Mouse (Mus musculus): ENCODE results near the gene Tpp1. TPM values are rescaled to one million over a fixed set of nuclear protein-coding genes. Genes with fewer than 3 reads are reported as not detected.

The Tpp1 gene
- polyA plus RNA-seq, 1 experiment from 2014 or later: 73.7 TPM

DNA sequence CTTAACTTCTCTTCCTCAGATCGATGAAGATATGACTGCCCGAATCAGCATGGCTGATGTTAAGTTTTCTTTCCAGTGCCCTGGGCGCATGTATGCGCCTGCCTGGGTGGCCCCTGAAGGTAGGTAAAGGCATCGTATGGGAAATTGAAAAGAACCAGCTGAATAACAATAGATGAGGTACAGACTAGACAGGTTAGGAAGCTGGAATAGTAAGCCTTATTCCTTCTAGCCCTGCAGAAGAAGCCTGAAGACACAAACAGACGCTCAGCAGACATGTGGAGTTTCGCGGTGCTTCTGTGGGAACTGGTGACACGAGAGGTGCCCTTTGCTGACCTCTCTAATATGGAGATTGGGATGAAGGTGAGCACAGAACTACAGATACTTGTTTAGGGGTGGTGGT, 10.1 kb downstream of the Tpp1 start:
- Histone ChIP-seq H3K4me1 (ENCODE audit: insufficient read depth) (no peaks in the 10 kb centered on the region), H3K36me3 (ENCODE audit: insufficient read depth) (peaks cover 35% of the 10 kb centered on the region), H3K4me3 (ENCODE audit: low read depth, low read length) (no peak overlapping the region), H3K27me3 (ENCODE audit: insufficient read depth, low read length) (no peaks in the 10 kb centered on the region), H3K4me2 (no peak overlapping the region), H3K9ac (no peak overlapping the region), H3K9me3 (ENCODE audit: low read depth, low read length) (no peaks in the 10 kb centered on the region), H3K27ac (ENCODE audit: low read depth) (no peak overlapping the region)
- no peak for TF ChIP-seq CTCF (IDR thresholded peaks at IDR 0.05; ENCODE audit: low read depth)
- no peak for ATAC-seq (ENCODE audit: insufficient read depth)
- DNase-seq: no peak
- WGBS: 88% methylated on average over 9 of the region's 9 CpGs

DNA sequence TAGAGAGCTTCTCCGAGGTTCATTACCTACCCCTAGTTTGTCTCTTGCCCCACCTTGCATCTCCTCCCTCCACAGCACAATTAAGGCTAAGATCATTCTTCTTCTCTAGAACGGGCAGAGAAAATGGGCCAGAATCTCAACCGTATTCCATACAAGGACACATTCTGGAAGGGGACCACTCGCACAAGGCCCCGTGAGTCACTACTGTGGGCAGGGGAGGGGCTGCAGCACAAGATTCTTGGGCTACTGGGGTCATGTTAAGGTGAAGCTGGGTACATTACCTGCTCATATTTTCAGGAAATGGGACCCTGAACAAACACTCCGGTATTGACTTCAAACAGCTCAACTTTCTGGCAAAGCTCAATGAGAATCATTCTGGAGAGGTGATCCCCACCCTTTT, 11.2 kb downstream of the Tpp1 start:
- Histone ChIP-seq H3K36me3 (ENCODE audit: insufficient read depth) (peaks cover 35% of the 10 kb centered on the region), H3K27ac (ENCODE audit: low read depth) (no peak overlapping the region), H3K9me3 (ENCODE audit: low read depth, low read length) (no peaks in the 10 kb centered on the region), H3K4me3 (ENCODE audit: low read depth, low read length) (no peak overlapping the region), H3K4me1 (ENCODE audit: insufficient read depth) (no peaks in the 10 kb centered on the region), H3K4me2 (no peak overlapping the region), H3K27me3 (ENCODE audit: insufficient read depth, low read length) (no peaks in the 10 kb centered on the region), H3K9ac (no peak overlapping the region)
- DNase-seq (no peak), ATAC-seq (ENCODE audit: insufficient read depth) (no peak)
- no peak for TF ChIP-seq CTCF (IDR thresholded peaks at IDR 0.05; ENCODE audit: low read depth)
- whole genome bisulfite sequencing: 80% methylated on average over 6 of the region's 6 CpGs

DNA sequence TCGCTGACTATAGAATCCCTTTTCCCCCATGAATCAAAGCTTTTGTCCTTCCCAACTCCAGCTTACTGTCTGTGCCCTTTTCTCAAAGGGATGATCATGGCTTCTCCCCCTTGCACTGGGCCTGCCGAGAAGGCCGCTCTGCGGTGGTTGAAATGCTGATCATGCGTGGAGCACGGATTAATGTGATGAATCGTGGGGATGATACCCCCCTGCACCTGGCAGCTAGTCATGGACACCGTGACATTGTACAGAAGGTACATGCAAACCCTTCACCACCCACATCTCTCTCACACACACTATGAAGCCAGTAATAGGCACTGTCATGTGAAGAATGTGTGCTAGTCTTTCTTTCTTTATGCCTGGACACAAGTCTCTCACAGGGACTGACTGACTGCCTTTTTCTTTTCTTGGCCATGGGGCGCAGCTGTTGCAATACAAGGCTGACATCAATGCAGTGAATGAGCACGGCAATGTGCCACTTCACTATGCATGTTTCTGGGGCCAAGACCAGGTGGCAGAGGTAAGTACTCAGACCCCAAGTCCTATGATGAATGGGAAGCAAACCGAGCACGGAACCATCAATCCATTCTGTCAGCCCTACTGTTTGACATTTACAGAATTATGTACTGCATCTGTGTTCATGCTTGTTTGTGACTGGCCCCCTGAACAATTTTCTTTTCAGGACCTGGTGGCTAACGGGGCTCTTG, 11.8 kb downstream of the Tpp1 start:
- no peak for ATAC-seq (ENCODE audit: insufficient read depth)

DNA sequence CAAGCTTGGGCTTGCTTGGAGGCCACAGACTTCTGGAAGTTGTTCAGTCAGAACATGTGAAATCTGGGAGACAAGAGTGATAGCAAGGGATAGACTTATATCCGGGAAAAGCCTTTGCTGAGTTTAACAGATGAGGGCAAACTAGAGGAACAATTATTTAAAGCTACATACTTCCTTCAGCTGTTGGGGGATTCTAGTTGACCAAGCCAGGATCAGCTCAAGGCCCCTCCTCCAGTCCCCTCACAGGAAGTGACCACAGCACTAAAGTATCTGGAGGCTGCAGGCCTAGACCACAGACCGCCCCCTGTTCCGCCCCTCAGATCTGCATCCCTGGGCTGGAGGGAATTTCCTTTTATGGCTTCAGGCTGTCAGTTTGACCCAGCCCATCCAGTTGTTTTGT, 13.1 kb downstream of the Tpp1 start:
- H3K4me1 ChIP-seq (ENCODE audit: insufficient read depth): no peaks in the 10 kb centered on the region
- ATAC-seq (ENCODE audit: insufficient read depth): peak; percentile 76

More for the DNA sequence above, 11.8 kb downstream of the Tpp1 start:
- Histone ChIP-seq H3K9me3 (ENCODE audit: low read depth, low read length) (no peaks in the 10 kb centered on the region), H3K4me2 (no peak overlapping the region), H3K27ac (ENCODE audit: low read depth) (no peak overlapping the region), H3K36me3 (ENCODE audit: insufficient read depth) (peaks cover 35% of the 10 kb centered on the region), H3K4me3 (ENCODE audit: low read depth, low read length) (no peak overlapping the region), H3K27me3 (ENCODE audit: insufficient read depth, low read length) (no peaks in the 10 kb centered on the region), H3K4me1 (ENCODE audit: insufficient read depth) (no peaks in the 10 kb centered on the region), H3K9ac (no peak overlapping the region)
- WGBS: 85% methylated on average over 13 of the region's 13 CpGs
- no peak for DNase-seq
- TF ChIP-seq CTCF (IDR thresholded peaks at IDR 0.05; ENCODE audit: low read depth): no peak

DNA sequence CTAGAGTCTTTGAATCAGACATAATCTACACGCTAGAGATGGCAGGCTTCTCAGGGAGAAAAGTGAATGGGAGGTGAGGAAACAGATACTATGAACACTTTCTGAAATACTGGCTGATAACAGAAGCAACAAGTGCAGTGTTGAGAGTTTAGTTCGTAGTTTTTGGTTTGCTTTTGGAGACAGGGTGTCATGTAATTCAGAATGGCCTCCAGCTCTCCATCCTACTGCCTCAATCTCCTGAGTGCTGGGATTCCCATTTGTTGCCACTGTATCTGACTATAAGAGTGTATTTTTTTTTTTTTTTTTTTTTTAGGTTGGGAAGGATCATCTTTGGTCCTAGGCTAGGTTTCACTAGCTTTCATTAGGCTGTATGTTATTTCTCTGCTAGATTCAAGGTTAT, 13.7 kb downstream of the Tpp1 start:
- Histone ChIP-seq H3K4me2 (peak overlapping the region; percentile 87), H3K36me3 (ENCODE audit: insufficient read depth) (peaks cover 53% of the 10 kb centered on the region), H3K9me3 (ENCODE audit: low read depth, low read length) (no peaks in the 10 kb centered on the region), H3K9ac (peak overlapping the region; percentile 90; the same call in 1 of the 2 replicates), H3K27me3 (ENCODE audit: insufficient read depth, low read length) (no peaks in the 10 kb centered on the region), H3K27ac (ENCODE audit: low read depth) (peak overlapping the region; percentile 95), H3K4me3 (ENCODE audit: low read depth, low read length) (peak overlapping the region; percentile 93), H3K4me1 (ENCODE audit: insufficient read depth) (no peaks in the 10 kb centered on the region)
- WGBS: 73% methylated on average over 2 of the region's 2 CpGs
- no peak for TF ChIP-seq CTCF (IDR thresholded peaks at IDR 0.05; ENCODE audit: low read depth)
- DNase-seq (no peak), ATAC-seq (ENCODE audit: insufficient read depth) (no peak)

More for the DNA sequence above, 13.1 kb downstream of the Tpp1 start:
- Histone ChIP-seq H3K27ac (ENCODE audit: low read depth) (peak overlapping the region; percentile 95), H3K4me2 (peak overlapping the region; percentile 87), H3K9me3 (ENCODE audit: low read depth, low read length) (no peaks in the 10 kb centered on the region), H3K4me3 (ENCODE audit: low read depth, low read length) (peak overlapping the region; percentile 93), H3K27me3 (ENCODE audit: insufficient read depth, low read length) (no peaks in the 10 kb centered on the region), H3K36me3 (ENCODE audit: insufficient read depth) (peaks cover 47% of the 10 kb centered on the region), H3K9ac (peak overlapping the region; percentile 90; the same call in 1 of the 2 replicates)
- 10% methylated on average over 3 of the region's 3 CpGs for WGBS
- DNase-seq: peak; percentile 92
- TF ChIP-seq CTCF (IDR thresholded peaks at IDR 0.05; ENCODE audit: low read depth): no peak

DNA sequence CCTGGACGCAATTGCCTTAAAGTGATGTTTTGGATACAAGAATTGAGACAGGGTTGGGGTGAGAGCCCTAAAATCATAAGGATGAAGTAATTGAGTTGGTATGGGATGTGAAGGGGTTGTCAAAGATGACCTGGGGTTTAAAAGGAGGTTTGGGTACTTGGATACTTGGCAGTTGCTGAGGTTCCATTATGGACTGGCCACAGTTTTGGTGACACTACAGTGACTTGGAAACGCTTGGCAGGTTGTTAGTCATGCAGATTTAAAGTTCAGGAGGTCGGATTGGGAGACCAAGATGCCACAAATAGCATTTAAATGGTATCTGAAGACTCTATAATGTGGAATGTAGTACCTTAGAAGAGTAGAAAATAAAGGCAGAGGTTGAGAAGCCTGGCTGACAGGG, 14.4 kb downstream of the Tpp1 start:
- Histone ChIP-seq H3K4me2 (peak overlapping the region; percentile 87), H3K27me3 (ENCODE audit: insufficient read depth, low read length) (no peaks in the 10 kb centered on the region), H3K36me3 (ENCODE audit: insufficient read depth) (peaks cover 53% of the 10 kb centered on the region), H3K4me1 (ENCODE audit: insufficient read depth) (no peaks in the 10 kb centered on the region), H3K4me3 (ENCODE audit: low read depth, low read length) (peak overlapping the region; percentile 93), H3K27ac (ENCODE audit: low read depth) (peak overlapping the region; percentile 89), H3K9ac (peak overlapping the region; percentile 90), H3K9me3 (ENCODE audit: low read depth, low read length) (no peaks in the 10 kb centered on the region)
- no peak for TF ChIP-seq CTCF (IDR thresholded peaks at IDR 0.05; ENCODE audit: low read depth)
- ATAC-seq (ENCODE audit: insufficient read depth) (no peak), DNase-seq (no peak)
- 31% methylated on average over 3 of the region's 3 CpGs for WGBS

DNA sequence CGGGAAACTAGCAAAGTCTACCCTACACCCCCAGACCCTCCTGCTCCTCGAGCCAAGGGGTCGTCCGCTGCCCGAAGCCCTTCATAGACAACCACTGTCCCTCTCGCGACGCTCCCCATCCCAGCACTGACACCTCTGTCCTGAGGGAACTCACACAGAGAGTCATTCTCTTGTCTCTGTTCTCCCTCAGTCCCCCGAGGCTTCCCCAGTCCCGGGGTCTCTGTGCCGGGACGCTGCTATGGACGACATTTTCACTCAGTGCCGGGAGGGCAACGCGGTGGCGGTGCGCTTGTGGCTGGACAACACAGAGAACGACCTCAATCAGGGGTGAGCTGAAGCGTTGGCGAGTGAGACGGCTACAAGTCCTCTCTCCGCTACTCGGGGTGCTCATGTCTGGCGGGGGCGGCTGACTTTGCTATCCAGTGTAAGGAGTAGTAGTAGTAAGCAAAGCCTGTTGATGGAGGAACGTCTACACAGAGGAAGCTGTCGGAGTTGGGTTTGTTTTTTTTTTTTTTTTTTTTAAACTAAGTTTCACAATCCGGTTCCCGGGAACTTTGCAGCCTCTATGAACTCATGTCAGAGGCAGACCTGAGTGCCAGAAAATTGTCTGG, 15.0 kb downstream of the Tpp1 start, which contains the start of gene Rrp8:
Rrp8 (minus strand) TSS at position 475 of the 611 bp plus-strand sequence.
- H3K36me3 ChIP-seq (ENCODE audit: insufficient read depth): peaks cover 53% of the 10 kb centered on the region
- peak within 1 kb of the TSS; percentile 87 for H3K4me2 ChIP-seq
- WGBS: under 1% methylated on average over 30 of the region's 30 CpGs
- peak within 1 kb of the TSS; percentile 95 for H3K27ac ChIP-seq (ENCODE audit: low read depth)
- peak; percentile 44 for DNase-seq
- H3K9ac ChIP-seq: peak within 1 kb of the TSS; percentile 90
- peak within 1 kb of the TSS; percentile 93 for H3K4me3 ChIP-seq (ENCODE audit: low read depth, low read length)
- H3K27me3 ChIP-seq (ENCODE audit: insufficient read depth, low read length): no peaks in the 10 kb centered on the region
- no peaks in the 10 kb centered on the region for H3K9me3 ChIP-seq (ENCODE audit: low read depth, low read length)
- ATAC-seq (ENCODE audit: insufficient read depth): no peak; the same call in none of the 2 replicates
- no peak for TF ChIP-seq CTCF (IDR thresholded peaks at IDR 0.05; ENCODE audit: low read depth)
- no peaks in the 10 kb centered on the region for H3K4me1 ChIP-seq (ENCODE audit: insufficient read depth)

Measured in lung, embryonic 14.5 days (tissue).